Mouse (Mus musculus): ENCODE data around the gene Zfp956. TPM values are rescaled to one million over a fixed set of nuclear protein-coding genes. Genes with fewer than 3 reads are reported as not detected.
A peak's percentile ranks its signal among the peaks of the same experiment; 100 is the strongest.

Gene Zfp956
- total RNA-seq (2021) = 10 to 100 TPM; 21.9 to 25.0 TPM
- long read RNA-seq, transcript Zfp956-201 (5 exons, 2,761 nt) = major isoform, 7 of 18 reads
- long read RNA-seq, partial matches to known transcripts = 0 of 18 reads
- long read RNA-seq, other reads (novel, unspliced or antisense) = 10 of 18 reads

- DNase-seq (ENCODE audit: low spot score in 2 of 2) = peak; percentile 93
Observed at GRCm38 (mm10) chr6:47953191-47953726, at the start of gene Zfp956. Gene Zfp956, plus strand, starts transcription at chr6:47953390.

GRCm38 (mm10) chr6:47903587-47903986, 49.6 kb upstream of the Zfp956 start:
- no peak for DNase-seq (ENCODE audit: low spot score in 2 of 2)

DNA sequence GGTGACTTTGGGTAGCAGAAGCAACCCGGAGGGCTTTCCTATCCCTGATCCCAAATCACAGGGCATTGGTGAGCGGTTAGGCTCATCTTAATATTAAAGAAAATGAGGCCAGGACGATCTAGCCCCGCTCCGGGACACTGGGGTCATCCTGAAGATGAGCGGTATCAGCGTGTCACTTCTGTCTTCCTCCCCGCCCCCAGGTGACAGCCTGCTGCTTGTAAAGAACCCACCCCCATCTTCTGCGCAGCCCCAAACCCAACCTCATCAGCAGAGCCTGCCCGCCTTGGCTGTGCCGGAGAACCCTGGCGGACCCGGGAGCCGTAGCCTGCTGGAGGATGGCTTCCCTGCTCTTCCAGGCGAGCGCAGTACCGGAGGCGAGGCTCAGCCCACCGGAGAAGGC, 48.8 kb upstream of the Zfp956 start:
- no peak for DNase-seq (ENCODE audit: low spot score in 2 of 2)

- no peak for DNase-seq (ENCODE audit: low spot score in 2 of 2)
Observed at GRCm38 (mm10) chr6:47904917-47905695, 48.1 kb upstream of the Zfp956 start.

DNA sequence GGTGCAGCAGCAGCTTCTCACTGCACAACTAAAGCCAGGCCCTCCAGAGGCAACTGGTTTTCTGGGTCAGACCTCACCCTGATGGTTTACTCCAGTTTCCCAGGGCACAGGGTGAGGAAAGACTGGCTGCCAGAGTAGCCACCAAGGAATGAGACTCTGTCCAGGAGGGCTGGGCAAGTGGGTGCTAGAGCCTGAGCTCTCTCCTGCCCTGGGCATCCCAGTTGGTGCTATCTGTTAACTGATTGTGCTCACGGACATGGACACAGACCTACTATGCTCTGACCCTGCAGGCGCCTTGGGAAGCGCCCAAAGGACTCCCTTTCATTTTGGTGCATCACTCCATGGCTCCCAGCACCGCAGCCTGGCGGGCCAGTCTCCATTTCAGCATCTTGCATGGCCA, 46.9 kb upstream of the Zfp956 start:
- no peak for DNase-seq (ENCODE audit: low spot score in 2 of 2)

GRCm38 (mm10) chr6:47909007-47909406, 44.2 kb upstream of the Zfp956 start:
- DNase-seq (ENCODE audit: low spot score in 2 of 2) = no peak

DNA sequence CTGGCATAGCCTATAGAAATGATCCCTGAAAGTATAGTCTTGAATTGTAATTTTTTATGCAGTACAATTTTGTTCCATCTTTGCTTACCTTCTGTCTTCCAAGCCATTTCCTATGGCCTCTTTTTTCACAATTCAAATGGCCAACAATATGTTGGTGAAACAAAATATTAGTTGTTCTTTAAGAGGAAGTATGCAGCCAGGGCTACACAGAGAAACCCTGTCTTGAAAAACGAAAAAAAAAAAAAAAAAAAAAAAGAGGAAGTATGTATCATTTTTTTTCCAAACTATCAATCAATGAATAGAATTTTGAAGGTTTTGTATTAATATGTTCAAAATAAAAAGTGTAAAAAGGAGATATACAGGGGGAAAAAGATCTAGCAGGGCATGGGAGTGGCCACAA, 41.5 kb upstream of the Zfp956 start:
- no peak for DNase-seq (ENCODE audit: low spot score in 2 of 2)

DNA sequence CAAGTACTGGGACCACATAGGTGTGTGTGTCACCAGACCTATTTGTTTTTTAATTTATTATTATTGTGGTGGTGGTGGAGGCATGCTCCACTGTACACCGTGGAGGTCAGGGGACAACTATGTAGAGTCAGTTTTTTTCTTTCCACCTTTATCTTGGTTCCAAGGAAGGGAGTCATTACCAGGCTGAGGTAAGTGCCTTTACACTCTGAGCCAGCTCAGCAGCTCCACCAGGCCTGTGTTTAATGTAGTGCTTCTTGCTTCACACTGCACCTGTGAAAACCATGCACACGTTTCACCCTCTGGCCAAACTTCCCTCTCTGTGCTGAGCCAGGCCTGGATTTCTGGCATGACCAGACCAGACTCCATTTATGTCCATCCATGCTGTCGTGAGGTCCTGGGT, 40.2 kb upstream of the Zfp956 start:
- DNase-seq (ENCODE audit: low spot score in 2 of 2) = no peak

DNA sequence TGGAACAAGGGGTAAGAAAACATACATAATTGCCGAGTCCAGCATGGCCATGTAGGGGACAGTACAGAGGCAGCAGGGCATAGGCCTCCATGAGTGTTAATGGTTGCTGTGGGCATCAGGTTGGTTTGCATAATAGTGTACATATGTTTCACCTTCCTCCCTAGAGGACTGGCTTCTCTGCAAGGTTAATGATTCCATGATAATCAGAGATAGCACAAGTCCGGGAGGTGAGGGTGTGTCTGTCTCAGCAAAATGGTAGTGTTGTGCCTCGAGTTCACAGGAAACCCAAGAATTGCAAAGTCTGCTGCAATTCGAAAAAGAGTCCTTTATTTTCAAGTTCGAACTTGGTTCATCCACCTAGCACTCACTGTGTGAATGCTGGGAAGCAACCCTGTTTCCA, 36.1 kb upstream of the Zfp956 start:
- no peak for DNase-seq (ENCODE audit: low spot score in 2 of 2)

DNA sequence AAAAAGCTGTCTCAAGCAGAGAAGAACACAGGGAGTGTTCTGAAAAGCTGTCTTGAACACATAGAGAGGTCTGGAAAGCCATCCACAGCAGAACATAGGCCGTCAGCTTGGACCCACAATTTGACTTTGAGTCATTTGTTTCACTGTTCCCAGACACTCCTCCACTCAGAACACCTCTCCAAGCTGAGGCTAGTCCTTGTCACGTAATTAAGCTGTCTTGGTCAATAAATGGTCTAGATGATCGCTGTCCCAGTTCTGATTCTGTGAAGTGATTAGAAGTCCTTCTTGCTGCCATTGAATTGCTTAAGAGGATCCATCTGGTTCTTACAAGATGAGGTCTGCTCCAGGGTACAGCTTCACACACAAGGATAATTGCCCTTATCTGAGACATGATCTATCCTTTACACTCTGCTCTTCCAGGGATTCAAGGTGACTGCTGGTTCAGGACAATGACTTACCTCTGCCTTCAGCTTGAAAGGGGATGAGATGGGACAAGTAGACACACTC, 34.4 kb upstream of the Zfp956 start:
- DNase-seq (ENCODE audit: low spot score in 2 of 2) = no peak

- DNase-seq (ENCODE audit: low spot score in 2 of 2) = no peak
Observed at GRCm38 (mm10) chr6:47919646-47920446, 33.3 kb upstream of the Zfp956 start.

DNA sequence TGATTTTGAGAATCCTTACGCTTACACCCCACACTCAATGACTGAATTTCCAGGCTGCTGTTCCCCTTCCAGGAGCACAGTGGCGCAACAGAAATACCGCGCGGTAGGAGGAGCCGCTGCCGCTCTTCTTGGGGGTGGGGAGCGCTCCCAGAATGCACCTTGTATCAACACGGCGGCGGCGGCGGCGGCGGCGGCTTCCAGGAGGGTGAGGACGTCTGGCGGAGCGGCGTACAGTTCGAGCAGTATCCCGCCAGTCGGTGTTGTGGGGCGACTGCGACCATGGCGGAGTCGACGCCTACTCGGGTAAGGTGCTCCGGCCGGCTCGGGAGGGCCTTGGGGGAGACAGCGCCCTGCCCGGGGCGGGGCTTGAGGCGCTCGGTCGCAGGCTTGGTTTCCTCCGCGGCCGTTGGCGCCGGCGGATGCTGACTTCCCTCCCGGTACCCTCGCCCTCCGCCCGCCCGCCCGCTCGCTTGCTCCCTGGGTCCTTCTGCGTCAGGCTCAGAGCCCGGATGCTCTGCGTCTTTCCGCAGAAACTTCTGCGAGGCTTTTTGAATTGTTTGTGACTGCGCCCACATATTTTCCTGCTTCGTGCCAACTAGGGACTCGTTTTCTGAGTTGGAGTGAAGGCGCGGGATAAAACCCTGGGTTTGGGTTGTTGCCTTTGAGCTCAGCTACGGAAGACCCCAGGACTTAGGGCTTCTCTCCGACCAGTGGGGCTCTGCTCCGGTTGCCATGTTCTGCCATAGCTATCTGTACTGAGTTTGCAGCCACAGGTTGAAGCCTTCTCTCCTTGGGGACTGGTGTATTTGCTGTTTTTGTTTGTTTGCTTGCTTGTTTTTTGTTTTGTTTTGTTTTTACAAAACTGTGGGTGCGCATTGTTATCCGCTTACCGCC, 32.5 kb upstream of the Zfp956 start, which contains the start of gene Zfp212:
TSS of gene Zfp212 (plus strand) at position 30 of the 894 bp plus-strand sequence.
- DNase-seq (ENCODE audit: low spot score in 2 of 2) = peak; percentile 81 to 88

DNA sequence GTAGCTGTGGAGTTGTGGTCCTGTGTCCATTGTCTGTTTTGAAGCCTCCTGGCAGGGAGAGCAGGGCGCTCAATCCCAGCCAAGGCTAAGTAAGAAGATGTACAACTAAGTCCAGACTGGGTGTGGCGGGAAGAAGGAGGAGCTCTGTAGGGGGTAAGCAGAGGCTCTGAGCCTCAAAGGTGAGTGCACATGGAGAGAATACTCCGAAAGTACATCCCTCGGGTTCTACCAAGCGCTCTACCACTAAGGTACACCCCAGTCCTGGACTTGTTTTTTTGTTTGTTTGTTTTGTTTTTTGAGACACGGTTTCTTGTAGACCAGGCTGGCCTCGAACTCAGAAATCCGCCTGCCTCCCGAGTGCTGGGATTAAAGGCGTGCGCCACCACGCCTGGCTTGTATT, 10.7 kb upstream of the Zfp956 start:
- DNase-seq (ENCODE audit: low spot score in 2 of 2) = no peak

GRCm38 (mm10) chr6:47943021-47943691, 10.0 kb upstream of the Zfp956 start:
- peak; percentile 61 to 77 for DNase-seq (ENCODE audit: low spot score in 2 of 2)

GRCm38 (mm10) chr6:47943721-47944120, 9.5 kb upstream of the Zfp956 start:
- DNase-seq (ENCODE audit: low spot score in 2 of 2) = no peak

GRCm38 (mm10) chr6:47947388-47947787, 5.8 kb upstream of the Zfp956 start:
- DNase-seq (ENCODE audit: low spot score in 2 of 2) = no peak

DNA sequence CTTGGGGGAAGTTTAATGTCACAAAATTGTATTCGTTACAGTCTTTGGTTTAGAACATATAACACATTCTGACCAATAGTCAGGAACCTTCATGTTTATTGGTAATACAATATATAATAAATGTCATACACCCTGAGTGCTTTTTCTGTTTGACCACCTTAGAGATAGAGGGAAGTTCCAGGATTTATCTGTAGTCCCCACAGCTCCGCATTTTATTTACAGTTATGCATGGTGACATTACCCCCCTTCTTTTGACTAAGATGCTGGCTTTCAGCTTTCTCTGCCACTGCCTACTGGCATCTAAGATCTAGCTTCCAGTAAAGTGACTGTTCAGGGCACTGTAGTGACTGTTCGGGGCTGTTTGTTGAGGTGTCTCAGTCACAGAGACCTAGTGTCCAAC, 1.2 kb downstream of the Zfp956 start:
- no peak for DNase-seq (ENCODE audit: low spot score in 2 of 2)

- DNase-seq (ENCODE audit: low spot score in 2 of 2) = no peak
Observed at GRCm38 (mm10) chr6:47957816-47958215, 4.6 kb downstream of the Zfp956 start.

- no peak for DNase-seq (ENCODE audit: low spot score in 2 of 2)
Observed at GRCm38 (mm10) chr6:47960685-47961421, 7.7 kb downstream of the Zfp956 start.

All from layer of hippocampus, postnatal 10 days (tissue).